Mouse (Mus musculus) olfactory bulb, adult 2 months (tissue): Measurements from ENCODE around the gene Prr7. TPM values are rescaled to one million over a fixed set of nuclear protein-coding genes. Genes with fewer than 3 reads are reported as not detected.

ENCODE experiments used
- H3K27ac ChIP-seq: fragments of 200-500 bp; 2 replicates; pipeline ENCODE4 v1.5.1; 2012; ENCODE audit warnings: low read depth, low read length; ENCODE audit not compliant: insufficient read depth
- H3K4me1 ChIP-seq: fragments of 200-500 bp; 2 replicates; pipeline ENCODE4 v1.6.1; 2012; ENCODE audit warnings: low read length; ENCODE audit not compliant: control insufficient read depth, insufficient read depth
- H3K4me3 ChIP-seq: fragments of 200-500 bp; 2 replicates; pipeline ENCODE4 v1.5.1; 2012; ENCODE audit warnings: mild to moderate bottlenecking, low read depth, low read length, moderate library complexity; ENCODE audit not compliant: insufficient read depth
- CTCF ChIP-seq: fragments of 200-500 bp; IDR thresholded peaks from 2 replicates; pipeline ENCODE4 v1.5.1; 2012; ENCODE audit warnings: low read depth, mild to moderate bottlenecking, low read length, moderate library complexity; ENCODE audit not compliant: insufficient read depth
- POLR2A ChIP-seq: fragments of 200-500 bp; IDR thresholded peaks from 2 replicates; pipeline ENCODE4 v1.6.1; 2012; ENCODE audit warnings: mild to moderate bottlenecking, low read depth, low read length, moderate library complexity; ENCODE audit not compliant: insufficient read depth
- WGBS: fragments of 180-500 bp; shearing (Covaris S2); methylation state at CpG from one replicate; pipeline ENCODE4 v1.1.7; 2018; 5-methylcytosine and 5-hydroxymethylcytosine counted together
- polyA plus RNA-seq: library from polyadenylated mRNA; stranded (reverse); fragments of >200 nt; gene quantifications from 2 replicates; pipeline ENCODE4 v1.2.4, GENCODE M21; 2012; ENCODE audit warnings: low replicate concordance; ENCODE audit not compliant: missing spikeins, insufficient read depth, insufficient read length

Gene Prr7
- polyA plus RNA-seq, 1 experiment = not detected

DNA sequence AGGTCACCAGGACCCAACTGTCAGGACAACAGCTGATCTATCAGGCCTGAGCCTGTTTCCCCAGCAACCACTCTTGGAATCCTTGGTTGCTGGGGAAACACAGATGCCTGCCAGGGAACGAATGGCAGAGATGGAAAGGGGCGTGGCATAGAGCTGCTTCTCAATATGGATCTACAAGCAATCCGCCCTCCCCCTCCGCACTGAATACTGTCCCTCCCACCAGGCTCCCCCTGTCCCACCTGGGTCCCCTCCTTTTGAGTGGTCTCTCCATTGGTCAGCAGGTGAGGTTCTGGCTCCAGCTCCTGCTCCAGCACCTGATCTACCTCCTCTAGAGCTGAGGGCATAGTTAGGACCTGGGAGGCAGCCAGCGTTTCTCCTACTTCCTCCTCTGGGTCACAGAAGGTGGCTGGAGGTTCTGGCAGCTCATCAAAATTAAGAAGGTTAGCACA, 10.6 kb downstream of the Prr7 start:
- TF ChIP-seq CTCF (no peak), POLR2A (no peak)
- Histone ChIP-seq H3K4me3 (no peak overlapping the region), H3K27ac (0 out of 2 replicates have a peak overlapping the region, but pooled peaks have one; percentile 12), H3K4me1 (peaks cover 51% of the 10 kb centered on the region)
- WGBS = 28% methylated on average over 5 of the region's 5 CpGs

- Histone ChIP-seq H3K4me1 (peaks cover 46% of the 10 kb centered on the region), H3K27ac (no peak overlapping the region), H3K4me3 (no peak overlapping the region)
- WGBS = 87% methylated on average over 5 of the region's 5 CpGs
- no peak for TF ChIP-seq CTCF
- TF ChIP-seq POLR2A = no peak
Observed at GRCm38 (mm10) chr13:55475750-55476149, 11.7 kb downstream of the Prr7 start.

DNA sequence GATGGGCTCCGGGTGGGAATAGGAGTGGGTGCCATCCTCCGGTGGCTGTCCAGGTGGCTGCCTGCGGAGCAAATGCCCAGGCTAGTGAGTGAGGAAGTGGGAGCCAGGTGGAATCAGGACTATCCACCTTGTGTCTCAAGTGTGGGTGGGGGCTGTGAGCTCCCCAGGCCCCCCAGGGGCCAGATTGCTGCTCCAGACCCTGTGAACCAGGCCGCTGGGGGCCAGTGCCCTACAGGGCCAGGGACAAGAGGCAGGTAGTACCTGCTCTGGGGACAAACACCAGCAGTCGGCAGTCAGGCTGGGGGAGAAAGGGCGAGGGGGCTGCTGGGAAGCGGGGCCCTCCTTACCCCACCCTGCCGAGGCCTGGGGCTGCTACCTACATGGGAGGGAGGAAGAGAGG, 12.2 kb downstream of the Prr7 start:
- peaks cover 41% of the 10 kb centered on the region for H3K4me1 ChIP-seq
- TF ChIP-seq POLR2A (no peak), CTCF (no peak)
- no peak overlapping the region for H3K4me3 ChIP-seq
- 94% methylated on average over 8 of the region's 8 CpGs for WGBS
- H3K27ac ChIP-seq = no peak overlapping the region

- Histone ChIP-seq H3K4me1 (peaks cover 34% of the 10 kb centered on the region), H3K4me3 (no peak overlapping the region), H3K27ac (no peak overlapping the region)
- TF ChIP-seq CTCF (no peak), POLR2A (no peak)
- WGBS = 69% methylated on average over 16 of the region's 16 CpGs
Observed at GRCm38 (mm10) chr13:55477492-55477891, 13.4 kb downstream of the Prr7 start.

DNA sequence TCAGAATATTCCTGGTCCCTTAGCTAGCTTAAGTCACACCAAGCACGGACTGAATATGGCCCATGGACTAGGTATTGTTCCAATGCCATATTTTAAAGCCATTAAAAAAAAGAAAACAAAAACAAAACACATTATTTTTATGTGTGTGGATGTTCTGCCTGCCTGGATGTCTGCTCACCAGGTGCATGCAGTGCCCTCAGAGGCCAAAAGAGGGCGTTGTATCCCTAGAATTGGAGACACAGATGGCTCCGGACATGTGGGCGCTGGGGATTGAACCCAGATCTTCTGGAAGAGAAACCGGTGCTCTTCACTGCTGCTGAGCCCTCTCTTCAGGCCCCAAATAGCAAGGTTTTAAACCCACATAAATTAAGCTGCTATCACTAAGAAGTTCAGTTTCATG, 14.0 kb downstream of the Prr7 start:
- Histone ChIP-seq H3K4me1 (peaks cover 33% of the 10 kb centered on the region), H3K4me3 (no peak overlapping the region), H3K27ac (no peak overlapping the region)
- WGBS = 47% methylated on average over 5 of the region's 5 CpGs
- TF ChIP-seq POLR2A = no peak
- TF ChIP-seq CTCF = peak; percentile 47; the same call in 1 of the 2 replicates

- Histone ChIP-seq H3K4me1 (peaks cover 33% of the 10 kb centered on the region), H3K4me3 (no peak overlapping the region), H3K27ac (no peak overlapping the region)
- TF ChIP-seq CTCF = no peak
- TF ChIP-seq POLR2A = no peak
- WGBS = 74% methylated on average over 7 of the region's 7 CpGs
Observed at GRCm38 (mm10) chr13:55479008-55479407, 14.9 kb downstream of the Prr7 start.

DNA sequence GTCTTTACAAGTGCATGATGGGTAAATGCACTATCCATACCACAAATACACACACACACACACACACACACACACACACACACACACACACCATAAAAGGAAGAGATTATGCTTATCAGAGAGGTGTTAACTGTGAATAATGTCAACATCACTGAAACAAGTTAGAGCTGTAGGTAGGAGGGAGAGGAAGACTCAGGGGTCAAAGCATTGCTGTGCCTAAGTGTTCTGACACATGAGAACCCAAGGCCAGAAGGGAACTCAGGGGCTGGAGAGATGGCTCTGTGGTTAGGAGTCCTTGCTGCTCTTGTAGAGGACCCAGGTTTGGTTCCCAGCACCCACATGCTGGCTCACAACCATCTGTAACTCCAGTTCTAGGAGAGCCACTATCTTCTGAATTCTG, 15.9 kb downstream of the Prr7 start:
- TF ChIP-seq CTCF (no peak), POLR2A (no peak)
- H3K4me1 ChIP-seq = peaks cover 34% of the 10 kb centered on the region
- no peak overlapping the region for H3K27ac ChIP-seq
- no peak overlapping the region for H3K4me3 ChIP-seq

GRCm38 (mm10) chr13:55482542-55482941, 18.5 kb downstream of the Prr7 start:
- Histone ChIP-seq H3K27ac (peak overlapping the region; percentile 7; the same call in 1 of the 2 replicates), H3K4me1 (peaks cover 45% of the 10 kb centered on the region), H3K4me3 (peak overlapping the region; percentile 86; the same call in 1 of the 2 replicates)
- TF ChIP-seq CTCF = no peak
- no peak for TF ChIP-seq POLR2A
- 34% methylated on average over 7 of the region's 7 CpGs for WGBS

DNA sequence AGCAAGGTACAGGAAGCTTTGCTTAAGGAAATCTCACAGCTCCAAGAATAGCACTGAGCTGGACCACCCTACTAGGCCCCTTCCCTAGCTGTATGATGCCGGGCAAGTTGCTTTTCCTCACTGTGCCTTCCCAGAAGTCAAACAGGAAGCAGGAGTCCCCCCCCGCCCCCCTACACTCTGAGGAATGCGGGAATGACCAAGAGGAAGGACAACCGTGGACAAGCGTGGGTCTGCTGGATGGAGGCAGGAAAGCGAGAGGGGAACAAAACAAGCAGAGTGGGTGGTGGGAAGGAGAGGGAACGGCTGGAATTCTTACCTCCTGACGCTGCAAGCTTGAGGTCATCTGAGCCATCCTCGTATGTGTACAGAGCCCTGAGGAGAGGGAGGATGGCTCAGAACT, 19.0 kb downstream of the Prr7 start:
- WGBS = 15% methylated on average over 9 of the region's 9 CpGs
- H3K27ac ChIP-seq = peak overlapping the region; percentile 85
- TF ChIP-seq POLR2A (no peak), CTCF (no peak)
- H3K4me3 ChIP-seq = peak overlapping the region; percentile 86
- H3K4me1 ChIP-seq = peaks cover 43% of the 10 kb centered on the region

GRCm38 (mm10) chr13:55483593-55483992, 19.5 kb downstream of the Prr7 start:
- Histone ChIP-seq H3K27ac (peak overlapping the region; percentile 85), H3K4me3 (peak overlapping the region; percentile 86), H3K4me1 (peaks cover 43% of the 10 kb centered on the region)
- TF ChIP-seq CTCF (no peak), POLR2A (0 out of 2 replicates have a peak, but pooled peaks have one; percentile 13)
- WGBS = 4% methylated on average over 15 of the region's 15 CpGs
